Mouse (Mus musculus) kidney, embryonic 15.5 days (tissue): ENCODE results near the gene P2ry2. TPM values are rescaled to one million over a fixed set of nuclear protein-coding genes. Genes with fewer than 3 reads are reported as not detected.

Experiments used
- ATAC-seq: fragments of 200-750 bp; cut with Nextera tagmentation; replicated peaks from 2 replicates; pipeline ENCODE4 v1.8.0; 2017; ENCODE audit warnings: moderate TSS enrichment; ENCODE audit not compliant: low FRiP score
- H3K27ac ChIP-seq: fragments of 300-500 bp; sonication (generic); 2 replicates; pipeline ENCODE4 v1.5.1; 2015; ENCODE audit warnings: mild to moderate bottlenecking, inconsistent platforms
- H3K27me3 ChIP-seq: fragments of 300-500 bp; sonication (generic); 2 replicates; pipeline ENCODE4 v1.6.1; 2015; ENCODE audit warnings: inconsistent platforms
- H3K36me3 ChIP-seq: fragments of 300-500 bp; sonication (generic); 2 replicates; pipeline ENCODE4 v1.6.1; 2015; ENCODE audit warnings: inconsistent platforms
- H3K4me1 ChIP-seq: fragments of 300-500 bp; sonication (generic); 2 replicates; pipeline ENCODE4 v1.6.1; 2015; ENCODE audit warnings: inconsistent platforms
- H3K4me2 ChIP-seq: fragments of 300-500 bp; sonication (generic); 2 replicates; pipeline ENCODE4 v1.6.1; 2015; ENCODE audit warnings: moderate library complexity, mild to moderate bottlenecking, inconsistent platforms
- H3K4me3 ChIP-seq: fragments of 300-500 bp; sonication (generic); replicated peaks from 2 replicates; pipeline ENCODE4 v1.5.1; 2015; ENCODE audit warnings: mild to moderate bottlenecking, inconsistent platforms
- H3K9ac ChIP-seq: fragments of 300-500 bp; sonication (generic); 2 replicates; pipeline ENCODE4 v1.6.1; 2015; ENCODE audit warnings: mild to moderate bottlenecking, inconsistent platforms
- H3K9me3 ChIP-seq: fragments of 300-500 bp; sonication (generic); replicated peaks from 2 replicates; pipeline ENCODE4 v1.6.1; 2016; ENCODE audit warnings: inconsistent platforms
- WGBS: fragments of 180-500 bp; shearing (Covaris S2); methylation state at CpG from one replicate; pipeline ENCODE4 v1.1.7; 2015; ENCODE audit warnings: mixed read lengths; 5-methylcytosine and 5-hydroxymethylcytosine counted together
- polyA plus RNA-seq: library from polyadenylated mRNA; unstranded; fragments of >200 nt; fragmentation: Nextera tagmentation; extraction: Ambion mirVana; gene quantifications from 2 replicates; pipeline ENCODE4 v1.2.1, GENCODE M21; 2015

The P2ry2 gene
- polyA plus RNA-seq, 1 experiment from 2014 or later, result 1.5 TPM

GRCm38 (mm10) chr7:101043846-101044541, 31.3 kb upstream of the P2ry2 start:
- H3K27me3 ChIP-seq, result no peaks in the 10 kb centered on the region
- H3K9ac ChIP-seq, result no peak overlapping the region
- ATAC-seq, result 0 out of 2 replicates have a peak, but pooled peaks have one; percentile 30
- no peak overlapping the region for H3K27ac ChIP-seq
- 45% methylated on average over 8 of the region's 8 CpGs for WGBS
- no peaks in the 10 kb centered on the region for H3K36me3 ChIP-seq
- peaks cover 28% of the 10 kb centered on the region for H3K4me1 ChIP-seq
- H3K9me3 ChIP-seq, result no peaks in the 10 kb centered on the region
- no peak overlapping the region for H3K4me3 ChIP-seq
- H3K4me2 ChIP-seq, result no peak overlapping the region

GRCm38 (mm10) chr7:101041977-101042749, 29.5 kb upstream of the P2ry2 start:
- H3K9ac ChIP-seq, result no peak overlapping the region
- 0 out of 2 replicates have a peak overlapping the region, but pooled peaks have one; percentile 55 for H3K27ac ChIP-seq
- WGBS, result 31% methylated on average over 5 of the region's 5 CpGs
- H3K9me3 ChIP-seq, result no peaks in the 10 kb centered on the region
- no peak for ATAC-seq
- H3K36me3 ChIP-seq, result no peaks in the 10 kb centered on the region
- no peak overlapping the region for H3K4me2 ChIP-seq
- peaks cover 28% of the 10 kb centered on the region for H3K4me1 ChIP-seq
- H3K27me3 ChIP-seq, result no peaks in the 10 kb centered on the region
- H3K4me3 ChIP-seq, result no peak overlapping the region

GRCm38 (mm10) chr7:101041544-101041943, 28.9 kb upstream of the P2ry2 start:
- peaks cover 28% of the 10 kb centered on the region for H3K4me1 ChIP-seq
- ATAC-seq, result no peak
- WGBS, result 53% methylated on average over 2 of the region's 2 CpGs

GRCm38 (mm10) chr7:101033371-101033770, 20.7 kb upstream of the P2ry2 start:
- H3K4me2 ChIP-seq, result no peak overlapping the region
- H3K36me3 ChIP-seq, result no peaks in the 10 kb centered on the region
- H3K4me1 ChIP-seq, result peaks cover 12% of the 10 kb centered on the region; the same call in 1 of the 2 replicates
- no peaks in the 10 kb centered on the region for H3K9me3 ChIP-seq
- no peaks in the 10 kb centered on the region for H3K27me3 ChIP-seq
- H3K4me3 ChIP-seq, result no peak overlapping the region
- no peak overlapping the region for H3K27ac ChIP-seq
- 82% methylated on average over 2 of the region's 2 CpGs for whole genome bisulfite sequencing
- no peak overlapping the region for H3K9ac ChIP-seq
- ATAC-seq, result no peak

More at GRCm38 (mm10) chr7:101041544-101041943, 28.9 kb upstream of the P2ry2 start:
- H3K36me3 ChIP-seq, result no peaks in the 10 kb centered on the region
- H3K27me3 ChIP-seq, result no peaks in the 10 kb centered on the region
- 0 out of 2 replicates have a peak overlapping the region, but pooled peaks have one; percentile 55 for H3K27ac ChIP-seq
- H3K4me2 ChIP-seq, result no peak overlapping the region
- H3K9me3 ChIP-seq, result no peaks in the 10 kb centered on the region
- H3K9ac ChIP-seq, result no peak overlapping the region
- H3K4me3 ChIP-seq, result no peak overlapping the region

- no peak overlapping the region for H3K27ac ChIP-seq
- no peaks in the 10 kb centered on the region for H3K27me3 ChIP-seq
- peaks cover 13% of the 10 kb centered on the region; the same call in 1 of the 2 replicates for H3K4me1 ChIP-seq
- H3K4me2 ChIP-seq, result no peak overlapping the region
- no peak overlapping the region for H3K4me3 ChIP-seq
- 50% methylated on average over 8 of the region's 8 CpGs for WGBS
- ATAC-seq, result no peak
- no peaks in the 10 kb centered on the region for H3K9me3 ChIP-seq
- H3K36me3 ChIP-seq, result no peaks in the 10 kb centered on the region
- H3K9ac ChIP-seq, result no peak overlapping the region
Measured at GRCm38 (mm10) chr7:101031234-101031633, 18.6 kb upstream of the P2ry2 start.

- H3K4me2 ChIP-seq, result no peak overlapping the region
- no peak overlapping the region for H3K4me3 ChIP-seq
- H3K27ac ChIP-seq, result no peak overlapping the region
- H3K27me3 ChIP-seq, result no peaks in the 10 kb centered on the region
- H3K9me3 ChIP-seq, result no peaks in the 10 kb centered on the region
- no peak overlapping the region for H3K9ac ChIP-seq
- H3K36me3 ChIP-seq, result no peaks in the 10 kb centered on the region
- ATAC-seq, result no peak
- peaks cover 13% of the 10 kb centered on the region; the same call in 1 of the 2 replicates for H3K4me1 ChIP-seq
Measured at GRCm38 (mm10) chr7:101030756-101031155, 18.1 kb upstream of the P2ry2 start.

GRCm38 (mm10) chr7:101029446-101029845, 16.8 kb upstream of the P2ry2 start:
- H3K36me3 ChIP-seq, result no peaks in the 10 kb centered on the region
- H3K4me2 ChIP-seq, result no peak overlapping the region
- no peak overlapping the region for H3K4me3 ChIP-seq
- ATAC-seq, result no peak
- WGBS, result 56% methylated on average over 6 of the region's 6 CpGs
- no peak overlapping the region for H3K9ac ChIP-seq
- peaks cover 13% of the 10 kb centered on the region; the same call in 1 of the 2 replicates for H3K4me1 ChIP-seq
- no peaks in the 10 kb centered on the region for H3K27me3 ChIP-seq
- H3K27ac ChIP-seq, result no peak overlapping the region
- no peaks in the 10 kb centered on the region for H3K9me3 ChIP-seq

- Histone ChIP-seq H3K27ac (no peak overlapping the region), H3K4me3 (no peak overlapping the region), H3K4me2 (no peak overlapping the region), H3K9me3 (no peaks in the 10 kb centered on the region), H3K36me3 (no peaks in the 10 kb centered on the region), H3K27me3 (no peaks in the 10 kb centered on the region), H3K9ac (no peak overlapping the region), H3K4me1 (peaks cover 13% of the 10 kb centered on the region; the same call in 1 of the 2 replicates)
- ATAC-seq, result no peak
- 88% methylated on average over 9 of the region's 9 CpGs for WGBS
Measured at GRCm38 (mm10) chr7:101028991-101029390, 16.3 kb upstream of the P2ry2 start.

GRCm38 (mm10) chr7:101028444-101028757, 15.7 kb upstream of the P2ry2 start:
- H3K36me3 ChIP-seq, result no peaks in the 10 kb centered on the region
- peaks cover 13% of the 10 kb centered on the region; the same call in 1 of the 2 replicates for H3K4me1 ChIP-seq
- no peaks in the 10 kb centered on the region for H3K9me3 ChIP-seq
- H3K4me3 ChIP-seq, result no peak overlapping the region
- 83% methylated on average over 5 of the region's 5 CpGs for WGBS
- ATAC-seq, result no peak
- H3K27me3 ChIP-seq, result no peaks in the 10 kb centered on the region
- no peak overlapping the region for H3K9ac ChIP-seq
- H3K4me2 ChIP-seq, result no peak overlapping the region
- no peak overlapping the region for H3K27ac ChIP-seq

- H3K4me2 ChIP-seq, result no peak overlapping the region
- H3K27me3 ChIP-seq, result no peaks in the 10 kb centered on the region
- H3K4me1 ChIP-seq, result peaks cover 13% of the 10 kb centered on the region; the same call in 1 of the 2 replicates
- no peak overlapping the region for H3K4me3 ChIP-seq
- 87% methylated on average over 10 of the region's 10 CpGs for WGBS
- no peaks in the 10 kb centered on the region for H3K36me3 ChIP-seq
- no peak overlapping the region for H3K9ac ChIP-seq
- no peaks in the 10 kb centered on the region for H3K9me3 ChIP-seq
- H3K27ac ChIP-seq, result no peak overlapping the region
- ATAC-seq, result no peak
Measured at GRCm38 (mm10) chr7:101027623-101028443, 15.2 kb upstream of the P2ry2 start.

- Histone ChIP-seq H3K36me3 (no peaks in the 10 kb centered on the region), H3K27ac (no peak overlapping the region), H3K27me3 (no peaks in the 10 kb centered on the region), H3K4me1 (peaks cover 13% of the 10 kb centered on the region; the same call in 1 of the 2 replicates), H3K9ac (no peak overlapping the region), H3K4me2 (no peak overlapping the region), H3K9me3 (no peaks in the 10 kb centered on the region), H3K4me3 (no peak overlapping the region)
- WGBS, result 55% methylated on average over 5 of the region's 5 CpGs
- ATAC-seq, result no peak
Measured at GRCm38 (mm10) chr7:101026836-101027235, 14.2 kb upstream of the P2ry2 start.

GRCm38 (mm10) chr7:101017492-101017891, 4.8 kb upstream of the P2ry2 start:
- Histone ChIP-seq H3K4me1 (peaks cover 5% of the 10 kb centered on the region), H3K9ac (no peak overlapping the region), H3K27ac (no peak overlapping the region), H3K36me3 (no peaks in the 10 kb centered on the region), H3K27me3 (peaks cover 22% of the 10 kb centered on the region), H3K4me3 (no peak overlapping the region), H3K4me2 (no peak overlapping the region), H3K9me3 (no peaks in the 10 kb centered on the region)
- no peak for ATAC-seq
- 64% methylated on average over 6 of the region's 6 CpGs for WGBS
